Mouse (Mus musculus): Measurements from ENCODE around the gene Anks1.
"Not testable (repeated sequence)": the region's sequence is repeated elsewhere in the genome, so short reads cannot be mapped to it uniquely, and the experiment has no call there.

The Anks1 gene

DNA sequence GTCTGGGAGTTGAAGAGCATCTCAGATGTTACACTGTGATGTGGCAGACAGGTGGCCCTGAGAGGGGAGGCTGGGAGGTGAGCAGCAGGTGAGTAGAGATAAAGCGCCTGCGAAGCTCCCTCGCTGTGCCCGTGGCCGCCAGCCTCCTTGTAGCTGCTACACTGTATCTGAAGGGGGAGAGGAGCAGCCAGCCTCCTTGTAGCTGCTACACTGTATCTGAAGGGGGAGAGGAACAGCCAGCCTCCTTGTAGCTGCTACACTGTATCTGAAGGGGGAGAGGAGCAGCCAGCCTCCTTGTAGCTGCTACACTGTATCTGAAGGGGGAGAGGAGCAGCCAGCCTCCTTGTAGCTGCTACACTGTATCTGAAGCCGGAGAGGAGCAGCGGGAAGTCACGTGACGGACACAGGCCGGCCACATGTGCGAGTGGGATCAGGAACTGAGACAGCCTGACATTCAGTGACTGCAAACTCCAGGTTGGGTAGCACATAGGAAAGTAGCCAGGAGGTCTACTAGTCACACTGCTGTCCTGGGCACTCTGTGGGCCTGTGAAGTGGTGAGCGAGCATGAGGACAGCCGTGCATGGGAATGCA lies 90.7 kb downstream of the Anks1 start:
- not testable (repeated sequence) for DNase-seq (ENCODE audit: low read depth)

DNA sequence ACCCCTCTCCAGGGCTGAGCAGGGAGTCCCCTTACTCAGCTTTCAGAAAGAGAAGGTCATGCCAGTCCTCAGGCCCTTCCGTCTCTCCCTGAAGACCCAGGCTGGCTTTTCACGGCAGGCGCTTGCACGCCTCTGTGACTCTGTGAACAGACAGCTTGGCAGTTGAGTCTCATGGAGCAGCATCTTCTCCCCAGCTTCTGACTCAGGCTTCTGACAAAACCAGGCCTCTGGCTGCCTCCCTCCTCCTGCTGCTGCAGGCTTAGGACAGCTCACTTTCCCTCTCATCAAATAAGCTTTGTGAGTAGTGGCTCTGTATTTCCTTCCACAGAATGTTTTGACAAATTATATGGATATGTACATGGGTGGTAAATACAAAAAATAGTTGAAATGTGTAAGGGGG lies 91.3 kb downstream of the Anks1 start:
- DNase-seq (ENCODE audit: low read depth) = no peak

DNA sequence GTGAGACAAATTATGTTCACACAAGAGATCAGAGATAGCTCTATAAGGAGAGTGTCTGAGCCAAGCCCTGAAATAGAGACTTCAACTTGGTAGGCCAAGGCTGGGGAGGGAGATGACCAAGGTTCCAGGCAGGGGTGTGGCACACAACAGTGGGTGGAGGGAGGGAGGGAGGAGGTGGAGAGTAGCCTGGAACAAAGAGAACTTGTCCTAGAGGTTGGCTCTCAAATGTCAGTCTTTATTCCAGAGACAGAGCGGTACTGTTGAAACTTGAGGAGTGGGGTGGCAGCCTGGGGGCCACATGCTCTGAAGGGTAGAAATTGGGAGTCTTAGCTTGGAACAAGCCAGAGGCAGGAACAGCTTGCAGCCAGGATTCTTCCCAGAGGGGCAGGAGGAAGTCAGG lies 91.7 kb downstream of the Anks1 start:
- no peak for DNase-seq (ENCODE audit: low read depth)

DNA sequence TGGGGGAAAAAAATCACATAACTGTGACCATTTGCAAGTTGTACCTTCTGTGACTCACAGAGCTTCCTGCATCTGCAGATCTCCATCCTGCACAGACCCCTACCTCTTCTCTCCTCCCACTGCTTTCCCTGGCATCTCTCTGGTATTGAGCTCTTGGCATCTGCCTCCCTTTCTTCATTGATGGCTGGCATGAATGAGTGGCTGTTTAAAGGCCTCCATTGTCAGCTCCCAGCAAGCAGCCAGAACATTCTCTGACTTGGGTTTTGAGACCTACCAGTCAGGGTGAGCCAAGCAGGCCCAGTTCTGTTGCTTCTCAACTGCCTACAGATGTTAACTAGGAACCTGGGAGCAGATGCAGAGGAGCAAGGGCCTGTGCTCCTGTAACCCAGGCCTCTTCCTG lies 96.3 kb downstream of the Anks1 start:
- no peak for DNase-seq (ENCODE audit: low read depth)

DNA sequence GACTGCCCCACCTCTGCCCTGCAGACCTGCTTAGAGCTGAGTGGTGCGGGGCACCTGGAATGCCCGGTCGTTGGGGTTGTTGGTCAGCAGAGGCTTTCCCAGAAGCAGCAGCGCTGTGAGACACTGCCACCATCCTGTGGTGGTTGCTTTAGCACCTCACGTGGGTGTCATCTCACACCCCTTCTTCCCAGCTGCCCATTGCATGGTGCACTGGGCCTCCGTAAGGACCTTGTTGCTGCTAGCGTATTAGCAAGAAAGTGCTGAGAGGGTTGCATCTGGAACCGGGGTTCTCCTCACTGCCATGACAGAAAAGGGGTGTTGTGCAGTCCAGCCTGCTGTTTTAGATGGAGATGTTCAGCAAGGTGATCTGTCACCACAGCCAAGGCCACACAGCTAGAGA lies 97.1 kb downstream of the Anks1 start:
- no peak for DNase-seq (ENCODE audit: low read depth)

DNA sequence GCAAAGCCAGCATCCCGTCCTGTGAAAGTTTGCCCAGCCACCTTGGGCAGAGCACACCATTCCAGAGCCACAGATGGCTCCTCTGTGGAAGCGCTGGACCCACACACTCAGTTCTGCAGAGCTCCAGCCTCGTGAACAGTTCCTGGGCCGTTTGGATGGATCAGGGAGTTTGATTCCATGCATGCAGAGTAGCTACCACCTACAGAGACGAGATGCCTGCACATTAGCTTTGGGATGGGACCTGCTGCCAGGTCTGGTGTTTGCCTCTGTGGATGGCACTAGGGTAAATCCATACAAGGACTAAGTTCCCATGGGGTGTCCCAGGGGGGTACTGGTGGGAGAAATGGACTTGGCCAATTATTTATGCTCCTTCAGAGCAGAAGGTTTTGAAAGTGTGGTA lies 97.5 kb downstream of the Anks1 start:
- DNase-seq (ENCODE audit: low read depth) = no peak

DNA sequence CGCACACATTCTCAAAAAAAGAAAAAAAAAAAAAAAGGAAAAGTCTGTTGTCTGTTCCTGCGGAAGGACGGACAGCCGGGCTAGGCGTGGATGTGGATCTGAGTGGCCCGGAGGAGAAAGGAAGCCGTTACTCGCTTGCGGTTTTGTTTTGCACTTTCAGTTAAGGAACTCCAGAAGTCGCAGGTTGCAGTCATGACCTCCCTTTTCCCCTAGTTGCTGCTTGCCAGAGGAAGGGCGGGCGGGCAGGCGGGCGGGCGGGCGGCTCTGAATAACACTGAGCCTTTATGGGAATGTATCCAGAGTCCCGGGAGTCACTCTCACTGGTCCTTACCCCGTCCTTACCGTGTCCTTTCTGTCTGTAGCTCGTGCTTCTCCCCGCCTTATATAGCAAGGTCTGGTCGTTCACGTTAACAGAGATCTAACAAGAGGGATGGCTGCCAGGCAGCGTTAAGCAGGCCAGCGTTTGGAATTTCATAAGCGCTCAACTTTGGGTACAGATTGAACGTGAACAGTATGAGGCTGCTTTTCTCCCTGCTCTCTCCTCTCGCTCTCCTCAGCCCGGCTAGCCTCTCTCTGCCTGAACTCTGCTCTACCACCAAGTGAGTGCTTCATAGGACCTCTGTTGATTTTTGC lies 98.2 kb downstream of the Anks1 start:
- peak; percentile 95 for DNase-seq (ENCODE audit: low read depth)

DNA sequence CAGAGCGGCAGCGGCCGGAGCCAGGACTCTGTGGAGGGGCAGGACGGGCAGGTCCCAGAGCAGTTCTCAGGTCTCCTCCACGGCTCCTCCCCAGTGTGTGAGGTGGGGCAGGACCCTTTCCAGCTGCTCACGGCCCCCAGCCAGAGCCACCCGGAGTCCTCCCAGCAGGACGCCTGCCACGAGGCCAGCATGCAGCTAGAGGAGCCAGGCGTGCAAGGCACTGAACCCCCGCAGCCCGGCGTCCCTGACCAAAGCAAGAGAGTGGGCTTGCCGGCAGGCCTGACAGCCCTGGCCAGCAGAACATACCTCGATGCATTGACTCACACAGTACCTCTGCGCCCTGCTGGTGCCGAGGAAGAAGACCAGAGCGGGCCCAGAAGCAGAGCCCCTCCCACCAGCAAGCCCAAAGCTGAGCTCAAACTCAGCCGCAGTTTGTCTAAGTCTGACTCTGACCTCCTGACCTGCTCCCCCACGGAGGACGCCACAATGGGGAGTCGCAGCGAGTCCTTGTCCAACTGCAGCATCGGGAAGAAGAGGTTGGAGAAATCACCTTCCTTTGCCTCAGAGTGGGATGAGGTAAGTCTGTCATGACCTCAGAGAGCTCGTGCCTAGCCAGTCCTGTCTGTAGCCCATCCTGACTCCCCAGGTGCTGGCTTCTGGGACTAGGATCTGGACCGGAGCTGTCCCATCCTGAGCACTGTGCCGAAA lies 98.9 kb downstream of the Anks1 start:
- DNase-seq (ENCODE audit: low read depth) = peak; percentile 80

DNA sequence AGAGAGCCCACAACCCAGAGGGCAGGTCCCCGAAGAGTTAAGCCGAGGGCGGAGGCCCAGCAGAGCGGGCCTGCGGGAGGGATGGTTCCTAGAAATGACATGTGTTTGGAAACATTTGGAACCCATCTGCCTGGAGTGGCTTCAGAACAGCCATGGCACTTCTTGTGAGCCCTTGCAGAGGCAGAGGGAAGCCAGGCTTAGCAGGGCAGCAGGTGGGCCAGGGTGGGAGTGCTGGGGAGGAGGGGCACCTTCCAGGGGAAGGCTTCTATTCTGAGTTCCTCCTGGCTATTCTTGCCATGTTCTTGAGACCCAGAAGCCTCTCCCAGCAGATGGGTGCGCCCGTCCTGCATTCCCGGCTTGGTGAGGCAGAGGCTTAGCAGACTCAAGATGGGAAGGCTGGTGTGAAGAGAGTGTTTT lies 99.5 kb downstream of the Anks1 start:
- DNase-seq (ENCODE audit: low read depth) = no peak

DNA sequence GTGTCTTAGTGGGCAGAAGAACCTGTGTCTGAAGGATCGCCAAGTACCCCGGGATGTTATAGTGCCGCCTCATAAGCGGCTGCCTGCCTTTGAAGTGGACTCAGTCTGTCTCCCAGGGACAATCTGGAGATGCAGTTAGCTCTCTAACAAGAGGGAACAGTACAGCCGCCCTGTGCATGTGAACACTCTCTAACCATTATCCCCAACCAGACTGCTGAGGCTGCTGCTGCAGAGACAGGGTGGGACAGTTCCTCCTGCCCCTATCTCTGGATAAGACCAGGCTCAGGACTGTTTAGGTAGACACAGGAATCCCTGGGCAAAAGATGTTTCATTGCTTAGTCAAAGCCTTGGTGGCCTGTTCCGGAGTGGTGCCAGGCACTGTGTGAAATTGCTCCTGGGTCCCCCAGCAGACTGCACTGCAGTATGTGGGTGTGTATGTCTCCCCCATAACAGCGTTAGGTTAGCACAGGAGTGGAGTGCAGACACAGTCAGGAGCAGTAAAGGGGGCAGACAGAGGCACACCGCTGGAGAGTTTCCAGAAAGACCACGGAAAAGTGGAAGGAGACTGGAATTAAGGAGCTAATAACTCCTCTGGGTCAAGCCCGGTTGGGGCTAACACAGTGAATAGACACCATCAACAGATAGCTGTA lies 100.1 kb downstream of the Anks1 start:
- no peak for DNase-seq (ENCODE audit: low read depth)

DNA sequence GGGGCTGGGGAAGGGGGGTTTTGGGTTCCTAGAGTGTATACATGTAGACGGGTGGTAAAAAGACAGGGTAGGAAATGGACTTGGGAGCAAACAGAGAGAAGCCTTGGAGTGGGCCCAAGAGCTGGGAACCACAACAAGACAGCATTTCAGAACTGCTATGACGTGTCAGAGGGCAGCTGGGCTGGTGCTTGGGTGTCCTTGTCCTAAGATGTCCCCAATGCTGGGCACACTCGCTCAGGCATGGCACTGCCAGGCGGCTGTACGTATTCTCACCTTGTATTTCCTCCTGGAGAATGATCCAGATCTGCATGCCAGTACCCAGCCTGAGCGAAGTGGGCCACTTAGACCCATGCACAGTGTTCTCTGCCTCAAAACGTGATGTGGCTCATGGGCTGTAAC lies 100.6 kb downstream of the Anks1 start:
- no peak for DNase-seq (ENCODE audit: low read depth)

DNA sequence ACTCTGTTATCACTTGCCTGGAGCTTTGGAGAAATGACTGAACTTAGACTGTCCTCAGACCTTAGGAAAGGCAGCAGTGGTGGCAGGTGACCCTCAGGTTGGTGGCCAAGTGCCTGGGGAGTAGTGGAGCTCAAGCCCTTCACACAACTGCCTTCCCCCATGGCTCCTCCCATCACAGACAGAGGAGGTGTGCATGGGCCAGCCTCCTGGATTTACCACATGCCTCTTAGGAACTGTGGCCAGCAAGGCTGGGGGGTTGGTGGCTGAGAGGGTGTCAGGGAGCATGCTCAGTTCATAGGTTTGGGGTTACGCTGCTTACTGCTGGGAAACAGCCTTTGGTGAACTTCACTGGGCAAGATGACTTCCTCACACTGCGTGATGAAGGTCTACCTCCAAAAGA lies 101.8 kb downstream of the Anks1 start:
- DNase-seq (ENCODE audit: low read depth) = peak; percentile 54

DNA sequence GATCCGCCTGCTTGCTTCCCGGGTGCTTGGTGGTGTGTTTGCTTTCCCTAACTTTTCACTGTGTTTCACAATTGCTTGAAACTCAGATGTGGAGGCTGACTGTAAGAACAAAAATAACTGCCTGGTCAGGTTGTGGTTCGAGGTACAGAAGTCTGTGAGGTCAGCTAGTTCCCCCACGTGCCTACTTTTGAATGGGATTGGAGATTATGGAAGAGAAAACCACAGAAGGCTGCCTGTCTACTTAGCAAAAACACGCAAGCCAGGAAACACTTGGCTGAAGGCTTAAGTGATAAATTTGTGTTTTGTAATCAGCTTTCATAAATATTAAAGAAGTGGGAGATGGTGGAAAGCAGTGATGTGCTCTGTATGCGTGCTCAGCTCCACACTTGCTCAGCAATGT lies 103.7 kb downstream of the Anks1 start:
- DNase-seq (ENCODE audit: low read depth) = peak; percentile 94

DNA sequence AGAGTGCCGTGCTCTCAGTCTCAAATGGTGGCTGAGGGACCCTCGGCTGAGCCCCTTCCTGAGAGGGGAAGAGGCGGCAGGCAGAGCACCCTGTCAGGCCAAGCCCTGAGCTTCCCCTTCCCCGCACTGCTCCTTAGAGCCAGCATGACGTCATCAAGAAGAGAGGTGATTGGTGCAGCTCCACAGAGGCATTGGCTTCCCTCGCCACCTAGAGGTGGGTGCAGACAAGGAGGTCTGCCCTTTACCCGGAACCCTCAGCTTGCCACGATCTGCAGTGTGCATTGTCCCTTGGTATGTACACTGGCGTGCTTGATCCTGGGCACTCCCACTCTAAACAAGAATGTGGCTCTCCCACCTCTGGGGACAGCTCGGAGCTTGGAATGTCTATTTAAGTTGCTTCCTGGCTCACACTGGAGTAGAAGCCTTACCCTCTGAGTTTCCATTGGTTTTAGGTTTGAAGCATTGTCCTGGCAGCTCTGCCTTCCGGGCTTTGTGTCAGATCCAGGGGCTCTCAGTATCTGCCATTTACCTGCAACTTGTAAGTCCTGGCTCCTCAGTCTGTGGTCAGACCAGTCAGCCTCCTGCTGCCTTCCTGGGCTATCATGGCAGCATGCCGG lies 104.3 kb downstream of the Anks1 start:
- DNase-seq (ENCODE audit: low read depth) = peak; percentile 97

DNA sequence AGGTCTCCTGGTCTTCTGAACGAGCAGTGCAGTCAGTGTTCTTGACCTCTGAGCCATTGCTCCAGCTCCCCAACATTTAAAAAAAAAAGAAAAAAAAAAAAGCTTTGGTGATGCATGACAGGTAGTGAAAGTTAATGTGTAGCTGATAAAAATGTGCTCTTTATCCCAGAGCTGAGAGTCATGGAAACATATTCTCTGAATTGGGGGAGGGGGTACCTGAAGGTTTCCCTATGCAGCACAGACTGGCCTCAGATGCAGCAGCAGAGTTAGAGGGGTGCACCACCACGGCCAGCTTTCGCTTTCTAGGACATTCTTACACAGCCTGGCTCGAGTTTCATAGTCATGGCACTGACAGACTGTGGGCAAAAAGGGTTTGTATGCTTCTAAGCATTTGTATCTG lies 105.3 kb downstream of the Anks1 start:
- DNase-seq (ENCODE audit: low read depth) = peak; percentile 36

DNA sequence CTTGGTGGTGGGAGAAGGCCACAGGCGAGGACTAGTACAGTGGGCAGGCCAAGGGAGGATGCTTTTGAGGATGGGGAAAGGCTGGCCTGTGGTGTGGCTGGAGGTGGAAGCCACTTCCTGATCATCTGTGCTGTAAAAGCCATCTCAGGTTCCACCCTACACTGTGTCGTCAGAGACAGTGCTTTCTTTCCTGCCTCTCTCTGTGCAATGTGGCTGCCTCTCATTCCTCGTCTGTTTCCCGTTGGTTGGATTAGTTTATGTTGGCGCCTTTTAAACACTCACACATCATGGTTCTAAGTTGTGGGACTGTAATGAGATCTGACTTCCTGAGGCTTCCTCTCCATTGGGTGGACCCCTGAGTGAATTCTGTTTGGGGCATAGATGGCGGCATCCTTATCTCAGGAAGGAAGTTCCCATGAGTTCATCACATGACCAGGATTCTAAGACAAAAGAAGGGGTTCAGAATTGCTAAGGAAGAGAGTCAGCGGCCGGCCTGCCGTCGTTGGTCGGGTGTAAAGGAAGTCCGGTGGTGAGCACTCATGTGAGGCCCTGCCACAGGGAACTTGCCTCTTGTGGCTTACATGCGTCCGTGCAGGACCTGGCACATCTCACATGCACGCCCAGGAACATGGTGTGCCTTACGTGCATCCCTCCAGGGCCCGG lies 106.1 kb downstream of the Anks1 start:
- peak; percentile 95 for DNase-seq (ENCODE audit: low read depth)

DNA sequence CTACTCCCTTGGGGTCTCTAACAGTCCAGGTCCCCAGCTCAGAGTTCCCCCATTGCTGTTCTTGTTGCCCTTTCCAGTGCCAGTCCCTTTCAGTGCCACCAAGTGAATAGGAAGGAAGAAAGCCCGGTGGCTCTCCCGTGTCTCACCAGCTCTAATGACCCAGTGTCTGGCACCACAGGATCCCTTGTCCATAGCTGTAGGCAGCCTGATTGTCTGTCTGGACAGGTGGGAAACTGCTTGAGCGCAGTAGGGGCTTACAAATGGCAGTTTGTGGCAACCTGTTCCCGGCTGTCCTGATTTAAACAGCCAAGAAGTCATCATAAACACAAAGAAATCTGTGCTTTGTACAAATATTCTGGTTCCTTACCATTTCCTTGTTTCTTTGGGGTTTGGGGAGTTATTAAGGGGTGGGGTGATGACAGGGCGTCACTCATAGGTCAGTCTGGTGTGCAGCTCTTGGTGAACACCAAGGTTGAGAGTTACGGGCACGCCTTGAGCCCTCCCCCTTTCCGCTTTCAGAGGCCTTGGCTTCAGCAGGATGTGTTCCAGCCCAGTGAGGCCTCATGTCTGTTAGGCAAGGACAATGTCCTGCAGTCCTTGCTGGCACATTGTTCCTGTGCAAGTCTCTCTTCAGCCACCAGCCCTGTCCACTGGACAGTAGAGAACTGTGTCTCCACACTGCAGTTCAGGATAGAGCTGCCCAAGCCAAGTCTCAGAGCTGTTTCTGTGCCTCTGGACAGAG lies 107.1 kb downstream of the Anks1 start:
- peak; percentile 73 for DNase-seq (ENCODE audit: low read depth)

DNA sequence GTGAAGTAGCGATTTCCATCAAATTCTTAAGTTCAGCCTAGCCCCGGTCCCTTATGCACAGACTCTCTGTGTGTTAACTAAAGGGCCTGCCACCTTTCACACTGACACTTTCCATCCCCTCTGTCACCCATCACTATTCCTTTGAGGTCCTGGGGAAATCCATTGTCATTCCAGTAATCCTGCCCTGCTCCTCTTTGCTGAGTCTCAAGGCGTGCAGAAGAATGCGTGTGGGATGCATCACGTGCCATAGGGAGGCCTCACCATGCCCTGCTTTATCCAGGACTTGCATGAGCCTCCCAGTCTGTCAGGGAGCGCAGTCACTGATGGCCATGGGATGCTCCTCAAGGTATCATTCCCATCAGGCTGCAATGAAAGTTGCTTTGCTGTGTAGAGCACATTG lies 109.2 kb downstream of the Anks1 start:
- no peak for DNase-seq (ENCODE audit: low read depth)

DNA sequence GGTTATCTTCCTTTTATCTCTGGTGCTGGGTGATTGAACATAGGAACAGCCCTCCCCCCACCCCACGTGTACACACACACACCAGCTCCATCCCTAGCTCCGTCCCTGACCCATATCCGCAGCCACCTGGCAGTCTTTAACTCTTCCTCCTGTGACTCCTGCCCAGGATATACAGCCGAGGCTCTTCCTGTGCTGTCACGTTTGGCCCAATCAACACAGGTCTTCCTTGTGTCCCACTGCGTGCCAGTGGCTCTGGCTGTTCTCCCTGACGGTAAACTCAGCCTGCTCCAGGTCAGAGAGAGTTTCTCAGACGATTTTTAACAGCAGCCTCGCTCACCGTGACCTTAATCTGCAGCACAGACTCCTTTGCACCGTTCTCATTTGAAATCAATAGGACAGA lies 109.7 kb downstream of the Anks1 start:
- DNase-seq (ENCODE audit: low read depth) = no peak

DNA sequence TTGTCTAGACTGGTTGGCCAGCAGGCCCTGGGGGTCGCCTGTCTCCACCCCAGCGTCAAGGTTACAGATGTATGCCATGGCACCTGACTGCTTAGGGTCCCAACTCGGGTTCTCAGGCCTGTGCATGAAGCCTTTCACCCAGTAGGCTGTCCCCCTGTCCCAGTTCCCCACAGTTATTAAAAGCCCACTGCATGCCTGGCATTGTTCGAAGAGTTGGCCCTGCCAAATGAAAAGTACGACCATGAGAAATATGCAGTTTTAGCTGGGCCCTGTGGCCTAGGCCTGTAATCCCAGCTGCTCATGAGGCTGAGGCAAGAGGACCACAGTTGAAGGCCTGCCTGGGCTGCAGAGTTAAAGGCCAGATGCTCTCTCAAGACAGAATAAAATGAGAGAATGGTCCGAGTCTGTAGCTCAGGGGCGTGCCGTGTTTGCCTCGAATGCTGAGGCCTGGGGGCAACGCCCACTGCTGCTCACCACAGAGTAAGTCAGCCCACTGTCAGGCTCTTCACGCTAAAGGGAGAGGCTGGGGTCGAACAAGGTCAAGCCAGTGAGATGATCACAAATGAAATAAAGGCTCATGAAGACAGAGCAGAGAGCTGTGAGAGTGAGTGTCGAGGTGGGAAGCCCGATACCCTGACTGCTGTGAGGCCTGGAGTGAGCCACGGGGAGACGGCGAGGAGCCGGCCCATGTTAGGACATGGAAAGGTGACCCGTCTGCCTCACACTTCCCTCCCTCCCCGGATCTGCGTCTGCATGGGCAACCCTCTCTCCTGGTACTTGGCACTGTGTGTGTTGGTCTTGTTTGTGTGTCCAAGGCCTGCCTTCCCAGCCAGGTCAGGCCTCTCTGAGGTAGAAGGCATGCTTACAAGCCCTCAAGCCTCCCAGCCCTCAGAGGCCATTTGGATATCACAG lies 110.9 kb downstream of the Anks1 start:
- no peak for DNase-seq (ENCODE audit: low read depth)
